Mouse (Mus musculus) ES-E14 (cell line): ENCODE results near the gene Gm11985.

Experiments
- CHD2 ChIP-seq: IDR thresholded peaks from 2 replicates; pipeline ENCODE4 v1.6.1; 2014; ENCODE audit warnings: mild to moderate bottlenecking, low read depth, low read length, inconsistent platforms
- HCFC1 ChIP-seq: IDR thresholded peaks from 2 replicates; pipeline ENCODE4 v1.6.1; 2012; ENCODE audit warnings: low read length, inconsistent platforms, borderline replicate concordance; ENCODE audit not compliant: insufficient read depth

- TF ChIP-seq HCFC1 = no peak
- TF ChIP-seq CHD2 = no peak
These were observed 31.9 kb downstream of the Gm11985 start for GRCm38 (mm10) chr11:7156427-7156826.
